Mouse (Mus musculus): ENCODE data around the gene Slco2a1.

Gene Slco2a1

GRCm38 (mm10) chr9:103118651-103119275, 130.3 kb downstream of the Slco2a1 start:
- no peak for DNase-seq (ENCODE audit: low read depth)

GRCm38 (mm10) chr9:103119781-103120180, 131.3 kb downstream of the Slco2a1 start:
- DNase-seq (ENCODE audit: low read depth), result no peak

GRCm38 (mm10) chr9:103120231-103120630, 131.7 kb downstream of the Slco2a1 start:
- DNase-seq (ENCODE audit: low read depth), result no peak

GRCm38 (mm10) chr9:103121546-103121945, 133.0 kb downstream of the Slco2a1 start:
- DNase-seq (ENCODE audit: low read depth), result no peak

GRCm38 (mm10) chr9:103124746-103125145, 136.2 kb downstream of the Slco2a1 start:
- DNase-seq (ENCODE audit: low read depth), result no peak

GRCm38 (mm10) chr9:103133493-103134124, 145.1 kb downstream of the Slco2a1 start:
- DNase-seq (ENCODE audit: low read depth), result no peak

GRCm38 (mm10) chr9:103134450-103135030, 146.0 kb downstream of the Slco2a1 start:
- no peak for DNase-seq (ENCODE audit: low read depth)

- no peak for DNase-seq (ENCODE audit: low read depth)
Observed at GRCm38 (mm10) chr9:103139481-103139880, 151.0 kb downstream of the Slco2a1 start.

- DNase-seq (ENCODE audit: low read depth), result no peak
Observed at GRCm38 (mm10) chr9:103140384-103140783, 151.9 kb downstream of the Slco2a1 start.

- DNase-seq (ENCODE audit: low read depth), result no peak
Observed at GRCm38 (mm10) chr9:103141266-103141665, 152.8 kb downstream of the Slco2a1 start.

GRCm38 (mm10) chr9:103143881-103144280, 155.4 kb downstream of the Slco2a1 start:
- DNase-seq (ENCODE audit: low read depth), result no peak

GRCm38 (mm10) chr9:103145351-103145750, 156.8 kb downstream of the Slco2a1 start:
- no peak for DNase-seq (ENCODE audit: low read depth)

Measured in c-Kit-positive CD71-positive TER-119-negative erythroid progenitor cells, embryonic 14.5 days (primary cell).